Mouse (Mus musculus) embryo, embryonic 11.5 days (tissue): ENCODE data around the gene Map7d1.
A peak's percentile ranks its signal among the peaks of the same experiment; 100 is the strongest.

ENCODE experiments used
- DNase-seq: peaks from one replicate; pipeline ENCODE4 v3.0.0-alpha.2; 2012; ENCODE audit warnings: low read depth, low spot score

The Map7d1 gene

GRCm38 (mm10) chr4:126256131-126256791 is at the start of gene Map7d1:
Gene Map7d1 (minus strand): TSS chr4:126256343.
- peak; percentile 78 for DNase-seq

- no peak for DNase-seq
Observed at GRCm38 (mm10) chr4:126305428-126305827, 49.3 kb upstream of the Map7d1 start.

GRCm38 (mm10) chr4:126303877-126304276 is 47.7 kb upstream of the Map7d1 start:
- DNase-seq: no peak

GRCm38 (mm10) chr4:126301584-126302309 is 45.6 kb upstream of the Map7d1 start:
- no peak for DNase-seq

GRCm38 (mm10) chr4:126300916-126301583 is 44.9 kb upstream of the Map7d1 start:
- DNase-seq: no peak

GRCm38 (mm10) chr4:126296617-126297101 is 40.5 kb upstream of the Map7d1 start:
- DNase-seq: no peak

- DNase-seq: no peak
Observed at GRCm38 (mm10) chr4:126295937-126296336, 39.8 kb upstream of the Map7d1 start.

GRCm38 (mm10) chr4:126295152-126295551 is 39.0 kb upstream of the Map7d1 start:
- DNase-seq: no peak

GRCm38 (mm10) chr4:126291196-126291595 is 35.1 kb upstream of the Map7d1 start:
- no peak for DNase-seq

- DNase-seq: no peak
Observed at GRCm38 (mm10) chr4:126290314-126290713, 34.2 kb upstream of the Map7d1 start.

GRCm38 (mm10) chr4:126288085-126288666 is 32.0 kb upstream of the Map7d1 start:
- no peak for DNase-seq

- no peak for DNase-seq
Observed at GRCm38 (mm10) chr4:126287302-126287995, 31.3 kb upstream of the Map7d1 start.

GRCm38 (mm10) chr4:126286492-126286891 is 30.3 kb upstream of the Map7d1 start, which contains the start of gene Col8a2:
Gene Col8a2 (plus strand): TSS chr4:126286793.
- no peak for DNase-seq

GRCm38 (mm10) chr4:126283582-126283981 is 27.4 kb upstream of the Map7d1 start:
- no peak for DNase-seq

- no peak for DNase-seq
Observed at GRCm38 (mm10) chr4:126281706-126282105, 25.6 kb upstream of the Map7d1 start.

GRCm38 (mm10) chr4:126278961-126279360 is 22.8 kb upstream of the Map7d1 start:
- DNase-seq: no peak

- no peak for DNase-seq
Observed at GRCm38 (mm10) chr4:126278565-126278915, 22.4 kb upstream of the Map7d1 start.

GRCm38 (mm10) chr4:126277906-126278564 is 21.9 kb upstream of the Map7d1 start:
- DNase-seq: no peak

GRCm38 (mm10) chr4:126275681-126276131 is 19.6 kb upstream of the Map7d1 start:
- no peak for DNase-seq

GRCm38 (mm10) chr4:126275081-126275480 is 18.9 kb upstream of the Map7d1 start:
- DNase-seq: no peak

- no peak for DNase-seq
Observed at GRCm38 (mm10) chr4:126273753-126274152, 17.6 kb upstream of the Map7d1 start.
